Mouse (Mus musculus) C2C12 (cell line): Measurements from ENCODE around the gene Znrf3.

Experiments used
- CEBPB ChIP-seq: IDR thresholded peaks from one replicate; pipeline ENCODE4 v1.6.1; 2011; ENCODE audit warnings: low read depth, mild to moderate bottlenecking, control low read depth, moderate library complexity
- CTCF ChIP-seq: IDR thresholded peaks from one replicate; pipeline ENCODE4 v1.5.1; 2011; ENCODE audit not compliant: control insufficient read depth, insufficient read depth, insufficient read length
- MAX ChIP-seq: IDR thresholded peaks from one replicate; pipeline ENCODE4 v1.6.1; 2011; ENCODE audit warnings: mild to moderate bottlenecking, control low read depth
- MYOG ChIP-seq: IDR thresholded peaks from one replicate; pipeline ENCODE4 v1.6.1; 2011; ENCODE audit not compliant: control insufficient read depth, insufficient read length; ENCODE audit errors: extremely low read depth

- TF ChIP-seq CTCF: no peak
- TF ChIP-seq MYOG: no peak
- TF ChIP-seq CEBPB: no peak
- no peak for TF ChIP-seq MAX
Observed at GRCm38 (mm10) chr11:5307024-5307905, 137.4 kb downstream of the Znrf3 start.
